Mouse (Mus musculus) gastrocnemius, postnatal 25 days (tissue): Measurements from ENCODE around the gene Sh3bgrl2. TPM values are rescaled to one million over a fixed set of nuclear protein-coding genes. Genes with fewer than 3 reads are reported as not detected.

ENCODE experiments used
- DNase-seq: peaks from one replicate; pipeline ENCODE4 v3.0.0; 2022
- total RNA-seq, 2 experiments: library from RNA; stranded (reverse); gene quantifications; 1 replicate in 1 of 2; 2 replicates in 1 of 2; pipeline ENCODE4 v1.2.3; 2021

Gene Sh3bgrl2
- total RNA-seq, 2 experiments from 2014 or later, result 1.4 to 1.9 TPM

- DNase-seq, result no peak
These were observed 40.9 kb downstream of the Sh3bgrl2 start for GRCm38 (mm10) chr9:83589063-83589462.

- DNase-seq, result no peak
These were observed 41.7 kb downstream of the Sh3bgrl2 start for GRCm38 (mm10) chr9:83589680-83590467.

GRCm38 (mm10) chr9:83591848-83592456 is 43.8 kb downstream of the Sh3bgrl2 start:
- no peak for DNase-seq

- no peak for DNase-seq
These were observed 45.7 kb downstream of the Sh3bgrl2 start for GRCm38 (mm10) chr9:83593811-83594210.

GRCm38 (mm10) chr9:83596132-83596531 is 48.0 kb downstream of the Sh3bgrl2 start:
- DNase-seq, result no peak

GRCm38 (mm10) chr9:83596646-83597481 is 48.7 kb downstream of the Sh3bgrl2 start:
- DNase-seq, result no peak

GRCm38 (mm10) chr9:83598047-83598446 is 49.9 kb downstream of the Sh3bgrl2 start:
- no peak for DNase-seq

- DNase-seq, result no peak
These were observed 51.4 kb downstream of the Sh3bgrl2 start for GRCm38 (mm10) chr9:83599505-83599904.

GRCm38 (mm10) chr9:83600286-83601048 is 52.3 kb downstream of the Sh3bgrl2 start:
- no peak for DNase-seq

GRCm38 (mm10) chr9:83602176-83602770 is 54.1 kb downstream of the Sh3bgrl2 start:
- no peak for DNase-seq

GRCm38 (mm10) chr9:83603159-83603558 is 55.0 kb downstream of the Sh3bgrl2 start:
- no peak for DNase-seq

GRCm38 (mm10) chr9:83605886-83606640 is 57.9 kb downstream of the Sh3bgrl2 start:
- DNase-seq, result no peak

- no peak for DNase-seq
These were observed 60.0 kb downstream of the Sh3bgrl2 start for GRCm38 (mm10) chr9:83608135-83608534.

GRCm38 (mm10) chr9:83609422-83610297 is 61.5 kb downstream of the Sh3bgrl2 start:
- peak; percentile 38 for DNase-seq

- DNase-seq, result no peak
These were observed 67.9 kb downstream of the Sh3bgrl2 start for GRCm38 (mm10) chr9:83615912-83616585.

- no peak for DNase-seq
These were observed 68.5 kb downstream of the Sh3bgrl2 start for GRCm38 (mm10) chr9:83616586-83617081.

GRCm38 (mm10) chr9:83623455-83623854 is 75.3 kb downstream of the Sh3bgrl2 start:
- no peak for DNase-seq

- DNase-seq, result no peak
These were observed 76.1 kb downstream of the Sh3bgrl2 start for GRCm38 (mm10) chr9:83624193-83624592.

GRCm38 (mm10) chr9:83625085-83625484 is 77.0 kb downstream of the Sh3bgrl2 start:
- DNase-seq, result no peak
